Mouse (Mus musculus) megakaryocyte, embryonic 14.5 days (primary cell): ENCODE measurements around the gene Orai3. TPM values are rescaled to one million over a fixed set of nuclear protein-coding genes. Genes with fewer than 3 reads are reported as not detected.

Experiments
- H3K27me3 ChIP-seq: replicated peaks from 2 replicates; pipeline ENCODE3; 2012; ENCODE audit warnings: inconsistent platforms
- H3K36me3 ChIP-seq: replicated peaks from 2 replicates; pipeline ENCODE3; 2012; ENCODE audit warnings: low read length, inconsistent platforms, mixed read lengths
- H3K4me1 ChIP-seq: 2 replicates; pipeline ENCODE4 v1.6.1; 2012; ENCODE audit warnings: inconsistent platforms
- H3K4me3 ChIP-seq: replicated peaks from 2 replicates; pipeline ENCODE3; 2012; ENCODE audit warnings: moderate library complexity, mild to moderate bottlenecking, inconsistent platforms
- H3K9me3 ChIP-seq: 2 replicates; pipeline ENCODE4 v1.6.1; 2012; ENCODE audit warnings: inconsistent platforms
- FLI1 ChIP-seq: IDR thresholded peaks from 2 replicates; pipeline ENCODE4 v1.6.1; 2012; ENCODE audit warnings: low read length, inconsistent platforms, mixed read lengths
- GATA1 ChIP-seq: IDR thresholded peaks from 3 replicates; pipeline ENCODE4 v1.6.1; 2012; ENCODE audit warnings: mixed read lengths, low read length, inconsistent platforms, borderline replicate concordance
- polyA plus RNA-seq: library from polyadenylated mRNA; stranded (reverse); fragments of >175 nt; gene quantifications from 2 replicates; pipeline ENCODE4 v1.2.3, GENCODE M21; 2012; ENCODE audit warnings: low replicate concordance; ENCODE audit not compliant: insufficient read depth

The Orai3 gene
- polyA plus RNA-seq, 1 experiment = 27.3 TPM

DNA sequence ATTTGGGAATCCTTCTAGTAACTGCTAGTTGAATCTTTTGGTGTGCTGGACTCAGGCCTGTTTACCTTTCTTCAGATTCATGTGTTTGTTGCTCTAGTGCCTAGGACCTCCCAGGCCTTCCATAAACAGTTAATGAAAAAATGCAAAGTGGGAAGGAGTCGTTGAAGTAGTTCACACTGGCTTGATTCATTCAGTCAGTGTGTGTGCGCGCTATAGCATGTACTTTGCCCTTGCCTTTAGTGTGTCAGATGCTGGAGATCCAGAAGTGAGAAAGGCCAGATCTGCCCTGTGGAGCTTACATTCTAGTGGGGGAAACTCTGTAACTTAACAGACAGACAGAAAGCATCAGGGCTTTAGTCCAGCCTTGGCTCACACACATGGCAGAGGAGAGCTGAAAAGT, 9.1 kb upstream of the Orai3 start:
- Histone ChIP-seq H3K4me1 (peaks cover 21% of the 10 kb centered on the region), H3K27me3 (no peaks in the 10 kb centered on the region), H3K4me3 (no peak overlapping the region), H3K36me3 (peaks cover 86% of the 10 kb centered on the region), H3K9me3 (no peaks in the 10 kb centered on the region)
- TF ChIP-seq GATA1 = no peak
- no peak for TF ChIP-seq FLI1

- Histone ChIP-seq H3K9me3 (no peaks in the 10 kb centered on the region), H3K36me3 (peaks cover 86% of the 10 kb centered on the region), H3K27me3 (no peaks in the 10 kb centered on the region), H3K4me3 (no peak overlapping the region), H3K4me1 (peaks cover 18% of the 10 kb centered on the region)
- TF ChIP-seq GATA1 (no peak), FLI1 (no peak)
Observed at GRCm38 (mm10) chr7:127761026-127761425, 8.6 kb upstream of the Orai3 start.

- H3K4me1 ChIP-seq = peaks cover 28% of the 10 kb centered on the region
- H3K9me3 ChIP-seq = no peaks in the 10 kb centered on the region
- peaks cover 85% of the 10 kb centered on the region for H3K36me3 ChIP-seq
- no peak for TF ChIP-seq FLI1
- TF ChIP-seq GATA1 = no peak
- H3K4me3 ChIP-seq = no peak overlapping the region
- no peaks in the 10 kb centered on the region for H3K27me3 ChIP-seq
Observed at GRCm38 (mm10) chr7:127763642-127764041, 6.0 kb upstream of the Orai3 start.

- peaks cover 68% of the 10 kb centered on the region for H3K36me3 ChIP-seq
- no peak overlapping the region for H3K4me3 ChIP-seq
- peaks cover 32% of the 10 kb centered on the region for H3K4me1 ChIP-seq
- H3K9me3 ChIP-seq = no peaks in the 10 kb centered on the region
- TF ChIP-seq FLI1 = no peak
- no peak for TF ChIP-seq GATA1
- H3K27me3 ChIP-seq = no peaks in the 10 kb centered on the region
Observed at GRCm38 (mm10) chr7:127765756-127766155, 3.9 kb upstream of the Orai3 start.

DNA sequence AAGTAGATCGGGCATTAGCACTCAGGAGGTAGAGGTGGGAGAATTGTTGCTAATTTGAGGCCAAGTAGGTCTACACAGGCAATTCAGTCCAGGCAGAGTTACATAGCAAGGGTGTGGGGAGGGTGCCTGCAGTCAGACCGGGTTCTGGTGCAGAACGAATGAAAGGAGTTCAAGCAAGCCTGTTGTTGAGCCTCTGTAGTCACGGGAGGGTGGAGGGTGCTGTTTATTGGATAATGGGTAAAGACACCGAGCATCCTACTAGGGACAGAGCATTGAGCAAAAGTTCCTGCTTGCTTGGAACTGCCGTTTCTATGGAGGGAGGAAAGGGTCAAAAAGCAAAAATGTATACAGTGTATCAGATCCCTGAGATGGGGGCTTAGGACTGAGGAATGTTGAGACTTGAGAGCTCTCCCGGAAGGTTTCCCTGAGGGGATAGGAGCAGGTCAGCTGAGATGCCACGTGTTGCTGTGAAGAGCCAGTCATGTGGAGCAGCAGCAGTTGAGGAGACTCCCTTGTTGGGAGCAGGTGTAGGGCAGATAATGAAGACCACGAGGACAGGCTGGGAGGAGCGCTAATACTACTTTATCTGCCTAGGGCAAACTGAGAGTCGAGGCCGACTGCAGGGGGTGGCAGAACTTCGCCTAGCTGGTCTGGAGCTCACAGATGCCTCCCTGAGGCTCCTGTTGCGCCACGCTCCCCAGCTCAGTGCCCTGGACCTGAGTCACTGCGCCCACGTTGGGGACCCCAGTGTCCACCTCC, 2.6 kb upstream of the Orai3 start:
- H3K4me1 ChIP-seq = peaks cover 45% of the 10 kb centered on the region
- H3K9me3 ChIP-seq = no peaks in the 10 kb centered on the region
- H3K27me3 ChIP-seq = no peaks in the 10 kb centered on the region
- no peak for TF ChIP-seq FLI1
- TF ChIP-seq GATA1 = no peak
- peak overlapping the region; percentile 46 for H3K4me3 ChIP-seq
- peaks cover 62% of the 10 kb centered on the region for H3K36me3 ChIP-seq

DNA sequence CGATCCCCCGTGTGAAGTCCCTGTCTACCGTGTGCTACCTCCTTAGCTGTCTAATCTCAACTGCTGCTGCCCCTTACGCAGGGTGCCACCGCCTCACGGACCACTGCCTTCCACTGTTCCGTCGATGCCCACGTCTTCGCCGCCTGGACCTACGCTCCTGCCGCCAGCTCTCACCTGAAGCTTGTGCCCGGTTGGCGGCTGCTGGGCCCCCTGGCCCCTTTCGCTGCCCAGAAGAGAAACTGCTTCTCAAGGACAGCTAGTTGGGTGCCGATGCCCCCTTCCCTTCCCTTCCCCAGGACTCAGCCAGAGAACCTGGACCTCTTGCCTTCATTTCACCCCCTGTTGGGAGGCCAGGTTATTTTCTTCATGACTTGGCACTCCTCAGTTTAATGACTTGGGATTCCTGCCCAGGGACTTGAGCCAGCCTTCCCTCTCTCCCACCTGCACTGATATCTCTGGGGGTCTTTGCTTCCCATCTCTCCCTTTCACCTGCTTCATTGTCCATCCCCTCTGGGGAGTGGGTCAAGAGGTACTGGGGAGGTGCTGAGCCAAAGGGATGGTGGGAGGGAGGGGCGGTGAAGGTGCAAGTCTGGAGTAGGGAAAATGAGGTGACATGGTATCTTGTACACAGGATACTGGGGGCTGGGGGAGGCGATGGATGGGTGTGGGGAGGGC, 1.8 kb upstream of the Orai3 start:
- peaks cover 56% of the 10 kb centered on the region for H3K36me3 ChIP-seq
- H3K4me1 ChIP-seq = peaks cover 50% of the 10 kb centered on the region
- TF ChIP-seq FLI1 (no peak), GATA1 (no peak)
- no peaks in the 10 kb centered on the region for H3K9me3 ChIP-seq
- H3K4me3 ChIP-seq = peak overlapping the region; percentile 46
- no peaks in the 10 kb centered on the region for H3K27me3 ChIP-seq

GRCm38 (mm10) chr7:127768346-127768996, 1.1 kb upstream of the Orai3 start:
- no peak for TF ChIP-seq FLI1
- no peak for TF ChIP-seq GATA1
- Histone ChIP-seq H3K27me3 (no peaks in the 10 kb centered on the region), H3K36me3 (peaks cover 54% of the 10 kb centered on the region), H3K9me3 (no peaks in the 10 kb centered on the region), H3K4me1 (peaks cover 54% of the 10 kb centered on the region), H3K4me3 (peak overlapping the region; percentile 97)

DNA sequence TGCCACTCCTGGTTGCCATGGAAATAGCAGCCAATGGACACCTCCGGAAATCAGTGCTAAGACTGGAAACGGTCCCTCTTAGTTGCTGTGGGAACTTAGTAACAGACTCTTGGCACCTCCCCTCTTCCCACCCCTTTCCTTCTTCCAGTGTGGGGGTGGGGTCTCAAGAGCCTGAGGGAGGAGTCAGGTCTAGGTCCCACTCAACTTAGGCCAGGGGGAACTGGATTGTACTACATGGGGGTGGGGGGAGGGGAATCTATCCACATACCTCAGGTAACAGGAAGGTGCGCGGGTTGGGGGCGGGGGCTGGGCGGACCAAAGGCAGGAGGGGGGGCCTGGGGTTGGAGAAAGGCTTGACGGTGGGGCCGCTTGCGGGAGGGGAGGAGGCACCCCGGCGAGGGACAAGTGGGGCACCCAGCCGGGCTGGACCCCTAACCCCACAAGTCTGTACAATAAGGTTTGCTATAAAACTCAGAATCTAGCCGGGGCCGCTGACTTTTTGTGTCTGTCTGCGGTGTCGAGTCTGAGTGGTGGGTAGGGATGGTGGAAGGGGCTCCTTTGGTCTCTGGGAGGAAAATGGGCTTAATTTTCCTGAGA, 520 bp upstream of the Orai3 start:
- Histone ChIP-seq H3K36me3 (peaks cover 54% of the 10 kb centered on the region), H3K4me3 (peak overlapping the region; percentile 97), H3K9me3 (no peaks in the 10 kb centered on the region), H3K4me1 (peaks cover 60% of the 10 kb centered on the region), H3K27me3 (no peaks in the 10 kb centered on the region)
- no peak for TF ChIP-seq FLI1
- TF ChIP-seq GATA1 = no peak

DNA sequence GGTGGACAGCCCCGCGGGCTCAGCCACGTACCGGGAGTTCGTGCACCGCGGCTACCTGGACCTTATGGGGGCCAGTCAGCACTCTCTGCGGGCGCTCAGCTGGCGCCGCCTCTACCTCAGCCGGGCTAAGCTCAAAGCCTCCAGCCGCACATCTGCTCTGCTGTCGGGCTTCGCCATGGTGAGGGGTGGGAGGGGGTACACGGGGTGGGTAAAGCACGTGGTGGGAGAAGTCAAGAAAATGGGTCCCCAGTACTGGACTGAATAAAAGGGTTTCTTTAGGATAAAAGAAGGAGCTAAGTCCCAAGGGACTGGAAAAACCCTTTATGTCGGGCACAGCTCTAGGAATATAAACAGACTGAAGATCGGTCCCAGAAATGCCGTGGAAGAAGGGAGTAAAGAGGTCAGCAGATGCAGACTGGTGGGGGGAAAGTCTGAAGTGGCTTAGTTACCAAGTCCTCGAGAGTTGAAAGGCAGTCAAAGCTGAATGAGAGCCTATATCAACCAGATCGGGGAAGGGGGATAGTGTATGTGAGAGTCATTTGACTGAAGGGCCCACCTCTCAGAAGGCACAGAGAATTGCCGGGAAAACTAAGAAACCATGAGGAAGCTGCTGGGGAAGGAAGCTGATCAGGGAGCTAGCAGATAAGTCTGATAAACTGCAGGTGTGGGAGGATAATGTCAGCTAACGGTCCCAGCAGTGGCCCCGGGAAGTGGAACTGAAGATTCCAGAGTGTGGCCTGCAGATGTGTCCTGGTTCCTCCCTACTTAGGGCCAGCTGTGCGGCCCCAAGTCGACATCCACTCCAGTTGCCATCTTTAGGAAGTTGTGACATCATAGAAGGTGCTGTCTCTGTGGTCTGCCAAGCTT, 657 bp downstream of the Orai3 start:
- H3K27me3 ChIP-seq = no peaks in the 10 kb centered on the region
- H3K4me1 ChIP-seq = peaks cover 72% of the 10 kb centered on the region
- peaks cover 54% of the 10 kb centered on the region for H3K36me3 ChIP-seq
- peak overlapping the region; percentile 97 for H3K4me3 ChIP-seq
- H3K9me3 ChIP-seq = no peaks in the 10 kb centered on the region
- TF ChIP-seq FLI1 (no peak), GATA1 (no peak)
